Mouse (Mus musculus): ENCODE measurements around the gene Prss57.

Prss57 gene

GRCm38 (mm10) chr10:79807826-79808225, 17.1 kb upstream of the Prss57 start:
- DNase-seq (ENCODE audit: low spot score in 2 of 2), result no peak

GRCm38 (mm10) chr10:79806972-79807371, 16.2 kb upstream of the Prss57 start:
- no peak for DNase-seq (ENCODE audit: low spot score in 2 of 2)

GRCm38 (mm10) chr10:79806331-79806730, 15.6 kb upstream of the Prss57 start:
- no peak for DNase-seq (ENCODE audit: low spot score in 2 of 2)

GRCm38 (mm10) chr10:79805636-79806035, 14.9 kb upstream of the Prss57 start:
- DNase-seq (ENCODE audit: low spot score in 2 of 2), result no peak

GRCm38 (mm10) chr10:79803716-79804323, 13.1 kb upstream of the Prss57 start:
- DNase-seq (ENCODE audit: low spot score in 2 of 2), result no peak

GRCm38 (mm10) chr10:79802331-79802971, 11.7 kb upstream of the Prss57 start:
- DNase-seq (ENCODE audit: low spot score in 2 of 2), result no peak

- DNase-seq (ENCODE audit: low spot score in 2 of 2), result no peak
Measured at GRCm38 (mm10) chr10:79801837-79802236, 11.1 kb upstream of the Prss57 start.

- no peak for DNase-seq (ENCODE audit: low spot score in 2 of 2)
Measured at GRCm38 (mm10) chr10:79800508-79800907, 9.7 kb upstream of the Prss57 start.

- DNase-seq (ENCODE audit: low spot score in 2 of 2), result no peak
Measured at GRCm38 (mm10) chr10:79798289-79798928, 7.6 kb upstream of the Prss57 start.

GRCm38 (mm10) chr10:79797326-79797725, 6.6 kb upstream of the Prss57 start:
- DNase-seq (ENCODE audit: low spot score in 2 of 2), result no peak

GRCm38 (mm10) chr10:79795905-79796304, 5.1 kb upstream of the Prss57 start:
- no peak for DNase-seq (ENCODE audit: low spot score in 2 of 2)

GRCm38 (mm10) chr10:79794491-79794931, 3.8 kb upstream of the Prss57 start:
- peak; percentile 71 to 75 for DNase-seq (ENCODE audit: low spot score in 2 of 2)

- DNase-seq (ENCODE audit: low spot score in 2 of 2), result no peak
Measured at GRCm38 (mm10) chr10:79793738-79794490, 3.2 kb upstream of the Prss57 start.

- peak; percentile 70 to 80 for DNase-seq (ENCODE audit: low spot score in 2 of 2)
Measured at GRCm38 (mm10) chr10:79793051-79793737, 2.4 kb upstream of the Prss57 start, which contains the start of gene Palm. Palm (plus strand) TSS chr10:79793572.

GRCm38 (mm10) chr10:79792339-79793040, 1.7 kb upstream of the Prss57 start:
- DNase-seq (ENCODE audit: low spot score in 2 of 2), result no peak

- DNase-seq (ENCODE audit: low spot score in 2 of 2), result no peak
Measured at GRCm38 (mm10) chr10:79789581-79789980, 1.2 kb downstream of the Prss57 start.

GRCm38 (mm10) chr10:79788386-79789158, 2.2 kb downstream of the Prss57 start:
- DNase-seq (ENCODE audit: low spot score in 2 of 2), result peak; percentile 57 to 82

- DNase-seq (ENCODE audit: low spot score in 2 of 2), result no peak
Measured at GRCm38 (mm10) chr10:79783920-79784800, 6.6 kb downstream of the Prss57 start.

GRCm38 (mm10) chr10:79783050-79783449, 7.7 kb downstream of the Prss57 start:
- DNase-seq (ENCODE audit: low spot score in 2 of 2), result no peak
